Mouse (Mus musculus) T-helper 1 cell (primary cell): Measurements from ENCODE around the gene Arntl2.
"Not testable (repeated sequence)": the region's sequence is repeated elsewhere in the genome, so short reads cannot be mapped to it uniquely, and the experiment has no call there.

Source experiments
- in situ Hi-C: fragments of 300-600 bp; cut with MboI, MseI; formaldehyde crosslinking; loops from one replicate; pipeline ENCODE4 v1.15.1; 2025; ENCODE audit warnings: high pct_unique_total_duplicates

Arntl2 gene

DNA sequence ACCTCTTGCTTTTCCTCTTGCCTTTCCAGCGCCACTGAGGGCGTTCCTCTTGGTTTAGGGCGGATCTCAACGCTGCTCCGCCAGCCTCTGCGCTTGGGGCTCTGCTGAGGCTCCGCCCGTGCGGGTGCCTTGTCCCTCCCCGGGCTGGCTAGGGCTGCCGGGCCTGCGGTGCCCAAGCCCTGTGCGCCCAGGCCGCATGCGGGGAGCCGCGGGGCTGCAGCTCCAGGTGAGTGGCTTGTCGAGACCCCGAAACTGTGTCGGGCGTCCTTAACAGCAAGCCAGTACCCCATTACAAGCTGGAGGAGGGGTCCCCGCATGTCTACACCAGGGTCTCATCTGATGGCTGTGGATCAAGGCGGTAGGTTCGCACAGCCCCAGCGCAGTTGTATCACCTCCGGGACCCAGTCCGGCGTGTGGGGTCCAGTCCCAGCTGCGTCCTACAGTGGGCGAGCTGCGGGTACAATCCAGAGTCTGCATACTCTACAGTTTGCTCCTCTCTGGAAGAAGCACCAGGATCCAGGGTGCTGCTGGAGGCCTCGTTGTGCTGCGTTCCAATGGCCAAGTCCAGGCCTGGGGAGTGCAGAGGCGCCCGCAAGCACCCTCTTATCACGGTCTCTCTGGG lies at the start of gene Arntl2:
TSS of gene Arntl2 (plus strand) at position 132 of the 622 bp plus-strand sequence.
- in situ Hi-C loops, result no loop called here

GRCm38 (mm10) chr6:146746577-146746976 lies 49.3 kb upstream of the Arntl2 start:
- in situ Hi-C loops, result no loop called here

DNA sequence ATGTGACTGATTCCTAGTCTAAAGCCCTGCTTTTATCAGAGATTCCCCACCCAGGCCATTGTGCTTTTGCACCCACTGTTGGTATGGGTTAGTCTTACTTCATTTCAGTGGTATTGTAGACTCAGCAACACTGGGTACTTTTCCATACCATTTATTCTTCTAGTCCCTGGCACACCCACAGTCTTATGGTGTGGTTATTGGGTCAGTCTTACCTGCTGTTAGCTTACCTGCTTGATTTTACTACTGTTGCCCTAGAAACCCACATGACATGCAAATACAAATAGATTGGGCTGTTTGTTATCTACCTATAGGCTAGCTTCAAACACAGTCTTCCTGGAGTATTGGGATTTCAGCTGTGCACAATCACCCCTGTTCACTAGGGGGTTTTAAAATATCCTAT lies 48.8 kb upstream of the Arntl2 start:
- in situ Hi-C loops, result no loop called here

GRCm38 (mm10) chr6:146748271-146748670 lies 47.6 kb upstream of the Arntl2 start:
- in situ Hi-C loops, result no loop called here

DNA sequence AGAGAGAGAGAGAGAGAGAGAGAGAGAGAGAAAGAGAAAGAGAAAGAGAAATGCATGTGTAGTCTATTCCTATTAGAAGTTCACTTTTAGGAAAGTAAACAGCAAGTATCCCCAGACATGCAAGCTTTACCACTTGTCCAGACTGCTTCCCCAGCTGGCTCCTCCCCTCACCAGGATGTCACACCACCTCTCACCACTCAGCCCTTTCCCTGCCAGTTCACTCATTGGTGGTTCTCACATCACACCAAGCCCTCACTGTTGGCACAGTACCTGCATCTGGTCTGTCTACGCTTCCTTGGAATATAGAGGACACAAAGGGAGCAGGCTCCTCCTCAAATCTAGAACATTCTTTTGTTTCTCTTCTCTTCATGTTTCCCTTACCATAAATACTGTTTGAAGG lies 44.2 kb upstream of the Arntl2 start:
- in situ Hi-C loops, result loop anchor here (25.0 kb wide), 1 partner anchor 764 kb away; no protein-coding TSS in a partner anchor

GRCm38 (mm10) chr6:146752178-146752577 lies 43.7 kb upstream of the Arntl2 start:
- in situ Hi-C loops, result loop anchor here (25.0 kb wide), 1 partner anchor 765 kb away; no protein-coding TSS in a partner anchor

DNA sequence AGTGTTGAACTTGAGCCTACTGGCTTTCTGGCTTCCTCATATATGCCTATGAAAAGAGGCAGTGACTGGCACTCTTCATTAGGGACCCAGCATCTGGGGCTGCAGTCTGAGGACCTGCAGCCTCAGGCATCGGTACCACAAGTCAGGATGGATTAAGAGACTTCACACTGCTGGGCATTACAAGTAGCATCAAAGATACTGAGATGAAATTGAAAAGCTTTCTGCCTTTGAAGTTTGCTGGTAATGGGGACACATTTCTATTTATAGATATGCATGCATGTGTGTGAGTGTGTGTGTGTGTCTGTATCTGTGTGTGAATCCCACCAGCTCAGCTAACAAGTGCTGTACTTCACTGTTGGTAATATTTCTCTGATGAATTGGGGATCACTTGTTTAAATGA lies 43.2 kb upstream of the Arntl2 start:
- in situ Hi-C loops, result loop anchor here (25.0 kb wide), 1 partner anchor 765 kb away; no protein-coding TSS in a partner anchor

DNA sequence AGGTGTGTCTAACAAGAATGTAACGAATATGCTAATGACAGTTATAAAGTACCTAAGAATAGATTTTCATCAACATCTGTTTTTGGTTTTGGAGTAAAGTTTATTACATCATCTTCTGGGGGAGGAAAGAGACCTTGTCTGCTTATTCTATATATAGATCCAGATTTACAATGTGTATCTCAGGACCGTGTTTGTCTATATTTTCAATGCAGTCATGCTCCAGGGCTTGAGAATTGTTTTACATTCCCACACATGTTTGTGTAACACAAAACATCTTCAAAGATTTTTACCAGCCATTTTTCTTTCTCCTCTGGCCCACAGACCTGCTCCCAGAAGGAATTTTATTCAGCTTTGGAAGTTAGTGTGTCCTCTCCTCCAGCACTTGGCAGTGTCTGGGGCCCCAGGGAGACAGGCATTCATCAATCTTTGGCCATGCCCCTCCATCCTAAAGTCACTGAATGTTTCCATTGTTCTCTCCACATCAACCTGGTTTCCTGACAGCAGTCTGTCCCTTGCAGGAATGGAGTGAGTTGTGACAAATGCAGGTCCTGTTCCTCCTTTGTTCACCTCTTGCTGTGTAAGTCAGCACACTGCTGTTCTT lies 42.2 kb upstream of the Arntl2 start:
- in situ Hi-C loops, result loop anchor here (25.0 kb wide), 1 partner anchor 766 kb away; no protein-coding TSS in a partner anchor

GRCm38 (mm10) chr6:146755136-146755535 lies 40.7 kb upstream of the Arntl2 start:
- in situ Hi-C loops, result loop anchor here (5.0 to 25.0 kb wide), 2 partner anchors 88 to 768 kb away; no protein-coding TSS in a partner anchor

GRCm38 (mm10) chr6:146755679-146756078 lies 40.2 kb upstream of the Arntl2 start:
- in situ Hi-C loops, result loop anchor here (5.0 to 25.0 kb wide), 2 partner anchors 88 to 768 kb away; no protein-coding TSS in a partner anchor

DNA sequence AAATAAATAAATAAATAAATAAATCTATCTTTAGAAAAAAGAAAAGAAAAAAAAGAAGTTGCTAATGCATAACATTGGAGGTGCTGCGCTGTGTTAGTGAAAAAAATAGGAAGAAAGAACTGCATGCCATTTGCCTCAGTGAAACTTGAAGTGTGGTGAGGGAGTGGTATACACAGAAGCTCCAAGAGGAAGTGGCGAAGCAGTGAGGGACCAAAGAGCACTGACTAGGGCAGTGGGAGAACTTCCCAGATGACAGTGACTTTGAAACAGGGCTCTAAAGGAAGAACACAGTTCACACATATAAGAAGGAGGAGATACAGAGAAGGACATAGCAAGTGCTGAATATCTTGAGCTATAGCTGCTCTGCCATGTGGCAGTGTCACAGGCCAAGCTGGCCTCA lies 36.8 kb upstream of the Arntl2 start:
- in situ Hi-C loops, result loop anchor here (5.0 to 25.0 kb wide), 2 partner anchors 92 to 772 kb away; no protein-coding TSS in a partner anchor

DNA sequence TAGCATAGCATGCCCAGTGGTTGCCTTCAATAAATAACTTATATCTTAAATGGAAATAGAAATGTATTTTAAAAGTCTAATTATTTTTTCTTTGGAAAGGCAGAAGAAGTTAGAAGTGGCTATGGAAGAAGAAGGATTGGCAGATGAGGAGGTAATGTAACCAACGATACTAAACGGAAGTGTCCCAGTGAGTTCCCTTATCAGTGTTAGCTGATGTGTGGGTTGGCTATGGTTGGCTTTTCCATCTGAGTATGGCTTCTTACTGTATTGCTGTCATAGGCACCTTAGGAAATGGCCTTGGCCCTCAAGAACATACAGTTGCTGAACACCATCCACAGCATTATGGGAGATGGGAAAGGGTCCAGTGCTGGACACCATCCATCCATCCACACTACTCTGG lies 35.8 kb upstream of the Arntl2 start:
- in situ Hi-C loops, result loop anchor here (25.0 kb wide), 1 partner anchor 773 kb away; no protein-coding TSS in a partner anchor

DNA sequence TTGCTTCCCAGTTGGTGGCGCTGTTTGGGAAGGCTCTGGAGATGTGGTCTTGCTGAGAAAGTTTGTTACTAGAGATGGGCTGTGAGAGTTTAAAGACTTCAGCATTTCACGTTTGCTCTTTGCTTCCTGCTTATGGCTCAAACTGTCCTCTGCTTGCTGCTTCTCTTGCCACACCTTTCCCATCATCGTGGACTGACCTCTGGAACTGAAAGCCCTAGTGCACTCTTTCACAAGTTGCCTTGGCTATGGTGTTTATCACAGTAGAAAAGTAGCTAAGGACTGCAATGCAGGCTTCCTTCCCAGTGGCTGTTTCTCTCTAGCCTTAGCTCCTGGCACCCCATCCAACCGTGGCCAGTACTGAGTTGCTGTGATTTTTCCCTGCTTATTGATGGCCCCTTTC lies 35.1 kb upstream of the Arntl2 start:
- in situ Hi-C loops, result loop anchor here (25.0 kb wide), 1 partner anchor 773 kb away; no protein-coding TSS in a partner anchor

- in situ Hi-C loops, result loop anchor here (25.0 kb wide), 1 partner anchor 775 kb away; no protein-coding TSS in a partner anchor
Observed at GRCm38 (mm10) chr6:146762264-146762898, 33.5 kb upstream of the Arntl2 start.

GRCm38 (mm10) chr6:146764593-146764992 lies 31.3 kb upstream of the Arntl2 start:
- in situ Hi-C loops, result loop anchor here (25.0 kb wide), 1 partner anchor 777 kb away; no protein-coding TSS in a partner anchor

DNA sequence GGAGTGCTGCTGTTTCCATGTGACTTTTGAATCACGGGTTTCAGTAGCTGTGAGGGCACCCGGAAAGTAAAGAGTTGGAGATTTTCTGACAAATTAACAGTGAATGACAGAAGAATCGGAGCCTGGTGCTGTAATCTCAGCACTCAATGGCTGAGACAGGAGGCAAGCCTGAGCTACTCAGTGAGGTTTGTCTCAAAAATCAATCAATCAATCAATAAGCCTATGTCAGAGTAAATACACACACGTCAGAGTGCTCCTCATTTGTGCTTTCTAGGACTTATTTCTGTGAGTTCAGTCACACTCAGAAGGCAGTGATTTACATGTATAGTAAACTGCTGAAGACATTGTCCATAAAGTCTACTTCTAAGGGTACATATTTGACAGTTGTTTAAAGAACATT lies 30.6 kb upstream of the Arntl2 start:
- in situ Hi-C loops, result loop anchor here (25.0 kb wide), 1 partner anchor 778 kb away; no protein-coding TSS in a partner anchor

GRCm38 (mm10) chr6:146768813-146769404 lies 26.9 kb upstream of the Arntl2 start:
- in situ Hi-C loops, result loop anchor here (25.0 kb wide), 1 partner anchor 782 kb away; no protein-coding TSS in a partner anchor

GRCm38 (mm10) chr6:146770005-146770745 lies 25.7 kb upstream of the Arntl2 start:
- in situ Hi-C loops, result loop anchor here (25.0 kb wide), 1 partner anchor 783 kb away; no protein-coding TSS in a partner anchor

GRCm38 (mm10) chr6:146770808-146771207 lies 25.0 kb upstream of the Arntl2 start:
- in situ Hi-C loops, result loop anchor here (25.0 kb wide), 1 partner anchor 784 kb away; no protein-coding TSS in a partner anchor

DNA sequence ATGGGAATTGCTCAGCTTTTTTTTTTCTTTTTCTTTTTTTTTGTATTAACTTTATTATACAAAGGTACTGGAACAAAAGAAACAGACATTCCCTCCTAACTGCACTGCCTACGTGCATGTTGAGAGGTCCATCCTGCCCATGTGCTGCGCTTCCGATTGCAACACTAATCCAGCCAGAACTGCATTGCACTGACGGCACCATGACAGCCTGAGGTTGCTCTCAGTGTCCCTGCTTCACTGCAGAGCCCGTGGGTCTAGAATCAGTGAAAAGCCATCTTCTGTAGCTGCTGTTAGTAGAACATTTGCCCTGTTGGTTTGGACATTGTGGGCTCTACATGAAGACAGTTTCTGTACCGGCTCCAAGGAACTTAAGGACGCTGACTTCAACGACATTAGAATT lies 20.0 kb upstream of the Arntl2 start:
- in situ Hi-C loops, result not testable (repeated sequence)
